Mouse (Mus musculus) layer of hippocampus, postnatal 10 days (tissue): ENCODE data around the gene Cfhr2. TPM values are rescaled to one million over a fixed set of nuclear protein-coding genes. Genes with fewer than 3 reads are reported as not detected.
"Not testable (repeated sequence)": the region's sequence is repeated elsewhere in the genome, so short reads cannot be mapped to it uniquely, and the experiment has no call there.

Experiments
- DNase-seq, 2 experiments: peaks; one replicate each; pipeline ENCODE4 v3.0.0; 2021; ENCODE audit warnings: low spot score in 2 of 2
- long read RNA-seq: library from polyadenylated mRNA; stranded (forward); transcript quantifications from one replicate; pipeline ENCODE4 v2.0.0, GENCODE M21; 2023
- total RNA-seq, 2 experiments: library from RNA; stranded (reverse); gene quantifications; 2 replicates each; pipeline ENCODE4 v1.2.3; 2021

Cfhr2 gene
- total RNA-seq, result not detected
- long read RNA-seq, result 0 reads

DNA sequence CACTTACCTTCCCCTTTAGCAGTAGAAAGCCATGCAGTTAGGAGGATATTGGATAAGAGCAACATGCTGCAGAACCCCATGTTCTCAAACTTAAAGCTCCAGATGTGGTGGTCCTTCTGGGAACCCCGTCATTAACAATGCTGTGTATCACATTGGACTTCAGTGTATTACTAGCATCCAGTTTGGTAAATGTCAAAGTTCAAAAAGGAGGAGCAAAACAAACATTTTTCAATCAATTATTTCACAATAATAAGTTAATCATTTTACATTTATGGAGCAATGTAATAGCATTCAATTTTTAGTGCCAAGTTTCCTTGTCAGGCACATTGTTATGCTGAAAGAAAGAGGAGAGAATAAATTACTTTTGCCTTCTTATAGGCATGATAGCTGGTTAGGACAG, at the start of gene Cfhr2:
TSS of gene Cfhr2 (minus strand) at position 155 of the 400 bp plus-strand sequence.
- DNase-seq, result no peak

DNA sequence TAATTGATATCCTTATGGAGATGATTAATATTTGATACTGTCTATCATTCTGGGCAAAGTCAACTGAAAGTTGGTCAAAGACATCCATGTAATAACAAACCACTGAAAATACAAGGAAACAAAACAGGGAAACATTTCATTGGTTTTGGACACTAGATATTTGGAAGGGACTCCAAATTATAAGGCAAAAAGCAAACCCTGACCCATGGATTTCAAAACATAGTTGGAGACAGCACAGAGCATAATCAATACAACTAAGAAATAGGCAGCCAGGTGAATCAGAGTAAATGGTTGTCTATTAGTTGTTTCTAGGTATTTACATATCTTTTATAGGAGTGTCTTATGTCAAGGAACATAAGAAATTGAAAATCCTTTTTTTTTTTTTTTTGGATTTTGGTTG, 5.2 kb upstream of the Cfhr2 start:
- no peak for DNase-seq

DNA sequence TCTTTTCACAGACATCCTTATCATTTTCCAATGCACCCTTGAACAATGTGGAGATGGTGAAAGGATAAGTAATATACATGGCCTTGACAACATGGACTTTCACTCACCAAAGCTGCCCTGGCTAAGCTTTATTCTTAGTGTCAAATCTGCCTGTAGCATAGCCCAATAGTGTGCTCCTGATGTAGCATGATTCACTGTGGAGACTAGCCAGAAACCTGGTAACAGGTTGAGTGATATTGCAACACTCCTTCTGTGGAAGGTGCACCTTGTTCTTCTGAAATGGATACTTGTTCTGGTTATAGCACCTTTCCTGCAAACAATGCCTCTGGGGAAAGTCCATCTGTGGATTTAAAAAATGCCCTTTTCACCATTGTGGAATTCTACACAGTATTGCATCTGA, 1.7 kb upstream of the Cfhr2 start:
- DNase-seq, result no peak

DNA sequence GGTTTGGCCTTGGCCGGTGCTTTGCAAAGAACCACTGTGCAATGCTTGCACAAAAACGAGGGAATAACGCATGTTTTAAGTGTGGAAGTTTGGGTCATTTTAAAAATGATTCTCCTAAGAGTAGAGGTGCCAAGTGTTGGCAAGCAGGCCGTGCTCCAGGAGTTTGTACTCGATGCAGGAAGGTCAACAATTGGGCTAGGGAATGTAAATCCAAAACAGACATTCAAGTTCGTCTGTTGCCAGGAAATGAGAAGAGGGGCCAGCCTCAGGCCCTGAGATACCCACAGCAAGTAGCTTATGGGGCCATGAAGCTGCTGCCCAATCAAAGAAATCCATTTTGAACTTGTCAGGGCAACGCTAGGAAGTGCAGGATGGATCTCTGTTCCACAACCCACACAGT, 18.8 kb downstream of the Cfhr2 start:
- DNase-seq, result no peak

DNA sequence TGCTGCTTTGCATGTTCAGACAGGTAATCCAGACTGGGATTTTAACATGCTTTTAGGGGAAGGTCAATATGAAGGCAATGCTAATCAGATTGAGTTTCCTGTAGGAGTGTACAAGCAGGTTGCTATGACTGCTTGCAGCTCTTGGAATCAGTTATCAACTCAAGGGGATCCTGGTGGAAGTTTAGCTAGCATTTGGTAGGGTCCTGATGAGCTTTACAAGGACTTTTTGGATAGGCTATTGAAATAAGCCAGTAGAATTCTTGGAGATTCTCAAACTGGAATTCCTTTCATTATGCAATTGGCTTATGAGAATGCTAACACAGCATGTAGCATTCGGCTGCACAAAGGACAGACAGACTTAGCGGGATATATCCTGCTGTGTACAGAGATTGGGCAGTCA, 19.2 kb downstream of the Cfhr2 start:
- DNase-seq, result no peak

DNA sequence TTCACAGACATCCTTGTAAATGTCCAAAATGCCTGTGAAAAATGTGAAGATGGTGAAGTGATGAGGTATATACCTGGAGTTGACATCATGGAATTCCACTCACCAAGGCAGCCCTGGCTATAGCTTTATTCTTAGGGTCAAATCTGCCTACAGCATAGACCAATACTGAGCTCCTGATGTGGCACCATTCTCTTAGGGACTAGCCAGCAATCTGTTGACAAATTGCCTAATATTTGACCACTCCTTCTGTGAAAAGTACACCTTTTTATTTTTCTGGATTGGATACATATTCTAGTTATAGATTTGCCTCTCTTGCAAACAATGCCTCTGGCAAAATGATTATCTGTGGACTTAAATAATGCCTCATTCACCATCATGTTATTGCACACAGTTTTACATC, 49.9 kb downstream of the Cfhr2 start:
- DNase-seq, result no peak

DNA sequence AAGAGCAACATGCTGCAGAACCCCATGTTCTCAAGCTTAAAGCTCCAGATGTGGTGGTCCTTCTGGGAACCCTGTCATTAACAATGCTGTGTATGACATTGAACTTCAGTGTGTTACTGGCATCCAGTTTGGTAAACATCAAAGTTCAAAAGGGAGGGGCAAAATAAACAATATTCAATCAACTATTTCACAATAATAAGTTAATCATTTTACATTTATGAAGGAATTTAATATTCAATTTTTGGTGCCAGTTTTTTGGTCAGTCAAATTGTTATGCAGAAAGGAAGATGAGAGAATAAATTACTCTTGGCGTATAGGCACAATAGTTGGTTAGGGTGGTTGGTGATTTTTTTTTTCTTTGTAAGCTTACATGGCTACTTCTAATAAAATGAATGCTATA, 77.4 kb downstream of the Cfhr2 start, which contains the start of gene Gm4788:
TSS of gene Gm4788 (minus strand) at position 101 of the 400 bp plus-strand sequence.
- no peak for DNase-seq

DNA sequence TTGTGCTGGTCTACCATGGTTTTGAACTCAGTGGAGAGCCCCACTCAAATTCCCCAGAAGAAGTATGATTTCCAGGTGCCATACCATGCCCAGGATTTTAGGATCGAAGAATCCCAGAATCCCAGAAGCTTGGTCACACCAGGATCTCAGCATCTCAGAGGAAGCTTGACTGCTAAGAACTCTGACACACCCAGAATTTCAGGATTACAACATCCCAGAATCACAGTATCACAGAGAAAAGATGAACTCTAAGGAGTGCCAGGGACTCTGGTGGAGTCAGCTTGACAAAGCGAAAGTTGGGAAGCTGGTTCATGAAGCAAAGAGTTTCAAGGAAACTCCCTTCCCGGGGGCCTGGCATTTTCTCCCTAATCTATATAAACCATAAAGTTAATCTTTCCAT, 88.6 kb downstream of the Cfhr2 start:
- DNase-seq, result not testable (repeated sequence)

Other genes starting within 250 kb of the Cfhr2 start
- gene Gm4788, start 77.5 kb downstream of the Cfhr2 start, total RNA-seq, result not detected